ENCODE assay signal across 13 mouse cellular contexts in the genomic region with DNA sequence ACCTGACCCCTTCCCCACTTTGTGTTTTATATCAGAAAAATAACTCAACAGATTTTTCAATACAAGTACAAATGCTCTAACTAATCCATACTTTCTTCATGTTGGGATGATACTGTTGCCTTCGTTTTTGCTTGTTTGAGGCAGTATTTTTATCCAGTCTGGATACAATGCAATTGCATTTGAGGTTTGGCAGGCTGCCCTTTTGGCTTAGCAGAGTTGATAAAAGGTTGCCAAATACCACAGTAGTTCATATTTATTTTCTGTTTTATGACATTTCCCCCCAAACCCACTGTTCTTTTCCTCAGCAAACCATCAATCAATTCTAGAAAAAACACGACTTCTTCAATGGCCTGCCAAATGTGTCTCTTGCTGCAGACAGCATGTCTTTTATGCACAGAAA.
DNase-seq lines count a peak whose midpoint lies in the region; ATAC-seq and TF ChIP-seq lines count a peak whose summit lies in the region.
"Had no signal": no experiment of that assay in that cellular context is flagged by ENCODE, and none has a peak within 500 bp of the region (broad histone marks: within the 10 kb centered on the region; RNA-seq: fewer than 3 reads in every experiment).

No protein-coding gene starts in this region.

- H3K27ac ChIP-seq in liver, adult 2 months (replicated peaks; ENCODE audit: insufficient read depth, low read depth, low read length): no peak overlapping the region
- no peak overlapping the region for H3K27ac ChIP-seq in liver, postnatal 0 days (ENCODE audit: low read depth)
- H3K27ac ChIP-seq: embryonic facial prominence, embryonic 15.5 days; hindbrain, embryonic 15.5 days; liver, embryonic 14.5 days; neural tube, embryonic 13.5 days had no signal

- H3K9me3 ChIP-seq in liver, postnatal 0 days (ENCODE audit: low read length): no peaks in the 10 kb centered on the region
- H3K9me3 ChIP-seq: embryonic facial prominence, embryonic 15.5 days; hindbrain, embryonic 15.5 days; neural tube, embryonic 13.5 days had no signal

- TF ChIP-seq POLR2A in liver, adult 2 months (IDR thresholded peaks at IDR 0.05; ENCODE audit: extremely low read depth, insufficient read depth, low read length): no peak

- TF ChIP-seq EP300 in liver, postnatal 0 days (IDR thresholded peaks at IDR 0.05; ENCODE audit: low read depth): no peak

- DNase-seq in adrenal gland, adult 2 months: peak; percentile 37
- DNase-seq in adrenal gland, adult 18-20 months (ENCODE audit: low spot score in 2 of 2): no peak
- peak; percentile 16 for DNase-seq in liver, adult 2 months (ENCODE audit: extremely low read depth, low read depth, low spot score)
- DNase-seq in liver, postnatal 0 days: no peak
- DNase-seq in fibroblast of lung, adult 2 months (ENCODE audit: low read depth): peak; percentile 29
- peak; percentile 19 for DNase-seq in ovary, postnatal 14 days (ENCODE audit: low spot score)
- DNase-seq in urinary bladder, adult 2 months (ENCODE audit: low spot score): no peak
- no peak for DNase-seq in thymus, postnatal 25 days

- no peak for TF ChIP-seq CTCF in liver, adult 2 months (IDR thresholded peaks at IDR 0.05; ENCODE audit: low read depth, low read length)
- no peak for TF ChIP-seq CTCF in liver, postnatal 0 days (IDR thresholded peaks at IDR 0.05; ENCODE audit: low read depth)

- no peak overlapping the region for H3K9ac ChIP-seq in liver, adult 2 months (ENCODE audit: low read depth, low read length)
- no peak overlapping the region for H3K9ac ChIP-seq in liver, postnatal 0 days (replicated peaks)
- H3K9ac ChIP-seq: embryonic facial prominence, embryonic 15.5 days; hindbrain, embryonic 15.5 days; liver, embryonic 14.5 days; neural tube, embryonic 13.5 days had no signal

- no peaks in the 10 kb centered on the region for H3K79me2 ChIP-seq in liver, adult 2 months (ENCODE audit: control insufficient read depth, insufficient read depth, low read length)

- no peaks in the 10 kb centered on the region for H3K36me3 ChIP-seq in liver, adult 2 months (ENCODE audit: control insufficient read depth, insufficient read depth, low read length)
- no peaks in the 10 kb centered on the region for H3K36me3 ChIP-seq in liver, postnatal 0 days (replicated peaks; ENCODE audit: insufficient read depth, low read length)
- H3K36me3 ChIP-seq: embryonic facial prominence, embryonic 15.5 days; hindbrain, embryonic 15.5 days; neural tube, embryonic 13.5 days had no signal

- H3K4me3 ChIP-seq in liver, adult 2 months (ENCODE audit: insufficient read depth, low read depth, low read length): no peak overlapping the region
- no peak overlapping the region for H3K4me3 ChIP-seq in liver, postnatal 0 days (ENCODE audit: low read depth, low read length)
- H3K4me3 ChIP-seq: embryonic facial prominence, embryonic 15.5 days; hindbrain, embryonic 15.5 days; neural tube, embryonic 13.5 days had no signal

- no peak for ATAC-seq in liver, postnatal 0 days
- ATAC-seq: activated CD4-positive, CD25-positive, alpha-beta regulatory T cell, adult 4 months had no signal

- H3K4me1 ChIP-seq in liver, adult 2 months (ENCODE audit: control insufficient read depth, insufficient read depth, low read length): no peaks in the 10 kb centered on the region
- H3K4me1 ChIP-seq in liver, postnatal 0 days (ENCODE audit: insufficient read depth): no peaks in the 10 kb centered on the region
- H3K4me1 ChIP-seq: embryonic facial prominence, embryonic 15.5 days; hindbrain, embryonic 15.5 days had no signal

- H3K4me2 ChIP-seq in liver, postnatal 0 days (ENCODE audit: low read depth, low read length): no peak overlapping the region
- H3K4me2 ChIP-seq: embryonic facial prominence, embryonic 15.5 days; hindbrain, embryonic 15.5 days; neural tube, embryonic 13.5 days had no signal

- no peaks in the 10 kb centered on the region for H3K27me3 ChIP-seq in liver, adult 2 months (ENCODE audit: control insufficient read depth, insufficient read depth, low read length)
- no peaks in the 10 kb centered on the region for H3K27me3 ChIP-seq in liver, postnatal 0 days (ENCODE audit: insufficient read depth, low read length)
- H3K27me3 ChIP-seq: embryonic facial prominence, embryonic 15.5 days; hindbrain, embryonic 15.5 days; neural tube, embryonic 13.5 days had no signal

- WGBS in liver, adult 2 months: 36% methylated on average over 2 of the region's 2 CpGs
- WGBS in liver, postnatal 0 days (ENCODE audit: insufficient replicate concordance): 37% methylated on average over 2 of the region's 2 CpGs

Comparison
In these comparisons a context has a peak if more than half of its experiments do, and no peak if none do; other contexts are left out.
1. DNase-seq: peak in adrenal gland, adult 2 months (single experiment), liver, adult 2 months (single experiment), fibroblast of lung, adult 2 months (single experiment) and ovary, postnatal 14 days (single experiment); none in adrenal gland, adult 18-20 months (0 of 2), liver, postnatal 0 days (single experiment), urinary bladder, adult 2 months (single experiment) and thymus, postnatal 25 days (single experiment).